Mouse (Mus musculus): ENCODE measurements around the gene Tcf19. TPM values are rescaled to one million over a fixed set of nuclear protein-coding genes. Genes with fewer than 3 reads are reported as not detected.
"Not testable (repeated sequence)": the region's sequence is repeated elsewhere in the genome, so short reads cannot be mapped to it uniquely, and the experiment has no call there.

Tcf19 gene
- polyA plus RNA-seq, 1 experiment from 2014 or later, result 88.0 TPM

DNA sequence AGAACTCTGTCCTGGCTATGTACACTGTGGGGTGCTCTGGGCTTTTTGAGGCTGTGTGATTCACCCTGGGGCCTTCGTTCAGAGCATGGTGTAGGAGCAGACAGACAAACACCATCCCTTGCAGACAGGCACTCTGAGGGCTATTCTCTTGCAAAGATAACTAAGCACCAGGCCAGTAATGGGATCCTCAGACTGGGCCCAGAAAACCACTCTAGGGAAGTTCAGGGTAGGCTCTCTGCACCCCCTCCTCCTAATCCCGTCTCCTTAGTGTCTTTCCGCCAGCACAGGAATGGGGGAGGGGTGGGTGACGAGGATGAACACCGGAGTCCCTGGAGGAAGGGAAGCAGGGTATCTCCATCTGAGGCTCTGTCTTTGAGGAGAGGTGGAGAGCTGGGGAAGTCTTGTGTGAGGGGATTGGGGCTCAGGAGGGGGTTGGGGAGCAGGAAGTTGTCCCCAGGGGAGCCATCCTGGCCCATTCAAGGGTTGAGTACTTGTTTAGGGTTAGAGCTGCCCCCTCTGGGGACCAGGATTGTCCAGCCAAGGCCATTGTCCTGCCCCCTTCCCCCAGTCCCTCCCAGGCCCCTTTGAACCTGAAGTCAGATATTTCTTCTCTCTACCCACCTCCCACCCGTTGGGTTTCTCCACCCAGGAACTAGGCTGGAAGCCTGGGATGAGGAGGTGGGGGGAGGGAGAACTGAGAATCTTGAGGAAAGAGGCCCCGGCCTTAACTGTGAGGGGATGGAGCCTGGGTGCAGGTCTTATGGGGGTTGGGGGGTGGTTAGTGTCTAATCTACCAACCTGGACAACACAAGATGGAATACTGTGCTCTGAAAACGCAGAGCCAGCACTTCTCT is 11.8 kb downstream of the Tcf19 start:
- no peaks in the 10 kb centered on the region for H3K36me3 ChIP-seq
- H3K9me3 ChIP-seq, result no peaks in the 10 kb centered on the region
- no peak overlapping the region for H3K9ac ChIP-seq
- no peak overlapping the region for H3K4me3 ChIP-seq
- no peak overlapping the region for H3K4me2 ChIP-seq
- WGBS, result 44% methylated on average over 8 of the region's 8 CpGs
- H3K27ac ChIP-seq, result no peak overlapping the region
- H3K27me3 ChIP-seq, result peaks cover 30% of the 10 kb centered on the region
- no peak for ATAC-seq (ENCODE audit: insufficient number of reproducible peaks, low FRiP score, low TSS enrichment, low read depth)
- H3K4me1 ChIP-seq, result peaks cover 6% of the 10 kb centered on the region; the same call in 1 of the 2 replicates

DNA sequence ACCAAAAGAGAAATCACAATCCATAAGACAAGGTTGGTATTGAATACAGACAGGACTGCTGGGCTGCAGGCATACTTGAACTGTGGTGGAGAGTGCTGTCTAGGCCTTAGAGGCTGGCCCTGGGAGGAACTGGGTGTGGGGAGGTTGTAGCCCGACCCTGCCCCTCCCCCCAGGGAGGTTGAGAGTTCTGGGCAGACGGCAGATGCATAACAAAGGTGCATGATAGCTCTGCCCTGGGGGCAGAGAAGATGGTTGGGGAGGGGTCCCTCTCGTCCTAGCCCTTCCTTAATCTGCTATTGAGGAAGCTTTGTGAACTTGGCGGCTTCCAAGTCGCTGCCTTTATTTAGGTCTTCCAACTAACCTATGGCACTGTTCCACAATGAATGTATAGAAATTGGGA is 12.8 kb downstream of the Tcf19 start:
- H3K27ac ChIP-seq, result no peak overlapping the region
- no peaks in the 10 kb centered on the region for H3K4me1 ChIP-seq
- no peak overlapping the region for H3K4me2 ChIP-seq
- H3K9ac ChIP-seq, result no peak overlapping the region
- H3K9me3 ChIP-seq, result no peaks in the 10 kb centered on the region
- H3K4me3 ChIP-seq, result no peak overlapping the region
- no peaks in the 10 kb centered on the region for H3K36me3 ChIP-seq
- H3K27me3 ChIP-seq, result peaks cover 25% of the 10 kb centered on the region
- WGBS, result 27% methylated on average over 5 of the region's 5 CpGs
- no peak for ATAC-seq (ENCODE audit: insufficient number of reproducible peaks, low FRiP score, low TSS enrichment, low read depth)

DNA sequence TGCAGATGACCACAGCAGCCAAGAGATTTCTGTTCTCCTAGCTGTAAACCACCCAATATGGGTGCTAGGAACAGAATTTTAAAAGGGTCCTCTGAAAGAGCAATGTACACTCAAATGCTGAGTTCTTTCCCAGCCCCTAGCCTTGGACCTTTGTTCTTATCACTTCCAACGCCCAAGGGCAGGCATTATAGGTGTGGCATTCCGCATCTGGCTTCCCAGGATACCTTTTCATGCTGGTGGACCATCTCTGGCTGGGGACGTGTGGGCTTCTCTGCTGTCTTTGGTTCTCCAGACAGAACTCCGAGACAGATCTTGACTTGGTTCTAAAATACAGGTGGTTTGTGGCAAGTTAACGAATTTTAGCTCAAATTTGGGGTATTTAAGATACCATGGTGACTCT is 13.9 kb downstream of the Tcf19 start:
- 69% methylated on average over 5 of the region's 5 CpGs for WGBS
- ATAC-seq (ENCODE audit: insufficient number of reproducible peaks, low FRiP score, low TSS enrichment, low read depth), result no peak
- Histone ChIP-seq H3K4me1 (no peaks in the 10 kb centered on the region), H3K36me3 (no peaks in the 10 kb centered on the region), H3K27ac (no peak overlapping the region), H3K4me3 (no peak overlapping the region), H3K27me3 (peaks cover 25% of the 10 kb centered on the region), H3K9ac (no peak overlapping the region), H3K9me3 (no peaks in the 10 kb centered on the region), H3K4me2 (no peak overlapping the region)

DNA sequence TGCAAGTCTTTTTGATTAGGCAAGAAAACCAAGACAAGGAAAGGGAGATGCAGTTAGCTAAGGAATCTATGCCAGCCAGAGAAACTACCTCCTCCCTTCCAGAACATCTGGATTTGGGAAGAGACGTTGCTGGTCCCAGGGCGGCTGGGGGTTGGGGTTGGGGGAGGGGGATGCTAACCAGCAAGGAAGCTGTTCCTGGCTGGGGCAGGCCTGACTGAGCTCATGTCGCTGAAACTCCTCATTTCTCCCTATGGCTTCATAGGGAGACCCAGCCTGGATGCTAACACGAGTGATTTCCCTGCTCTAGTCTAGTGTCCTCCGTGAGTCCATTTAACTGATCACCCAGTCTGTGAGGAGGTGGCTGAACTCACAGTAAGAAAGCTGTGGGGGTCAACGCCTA is 14.4 kb downstream of the Tcf19 start:
- no peak for ATAC-seq (ENCODE audit: insufficient number of reproducible peaks, low FRiP score, low TSS enrichment, low read depth)
- H3K4me1 ChIP-seq, result no peaks in the 10 kb centered on the region
- no peak overlapping the region for H3K9ac ChIP-seq
- no peaks in the 10 kb centered on the region for H3K36me3 ChIP-seq
- 8% methylated on average over 6 of the region's 6 CpGs for WGBS
- no peak overlapping the region for H3K4me3 ChIP-seq
- H3K27me3 ChIP-seq, result peaks cover 19% of the 10 kb centered on the region
- H3K27ac ChIP-seq, result no peak overlapping the region
- H3K4me2 ChIP-seq, result no peak overlapping the region
- no peaks in the 10 kb centered on the region for H3K9me3 ChIP-seq

DNA sequence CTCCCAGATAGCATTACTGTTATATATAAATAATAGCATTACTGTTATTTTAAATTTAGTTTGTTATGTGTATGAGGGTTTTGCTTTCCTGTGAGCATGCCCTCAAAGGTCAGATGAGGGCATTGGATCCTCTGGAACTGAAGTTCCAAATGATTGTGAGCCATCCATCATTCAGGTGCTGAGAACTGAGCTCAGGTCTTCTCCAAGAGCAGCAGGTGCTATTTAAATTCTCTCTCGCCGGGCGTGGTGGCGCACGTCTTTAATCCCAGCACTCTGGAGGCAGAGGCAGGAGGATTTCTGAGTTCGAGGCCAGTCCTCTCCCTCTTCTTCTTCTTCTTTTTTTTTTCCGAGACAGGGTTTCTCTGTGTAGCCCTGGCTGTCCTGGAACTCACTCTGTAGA is 19.5 kb downstream of the Tcf19 start:
- WGBS, result 96% methylated on average over 7 of the region's 7 CpGs
- H3K9me3 ChIP-seq, result no peaks in the 10 kb centered on the region
- H3K27me3 ChIP-seq, result no peaks in the 10 kb centered on the region
- no peak overlapping the region for H3K9ac ChIP-seq
- no peaks in the 10 kb centered on the region for H3K4me1 ChIP-seq
- no peak overlapping the region for H3K27ac ChIP-seq
- H3K36me3 ChIP-seq, result no peaks in the 10 kb centered on the region
- no peak overlapping the region for H3K4me3 ChIP-seq
- H3K4me2 ChIP-seq, result no peak overlapping the region
- ATAC-seq (ENCODE audit: insufficient number of reproducible peaks, low FRiP score, low TSS enrichment, low read depth), result no peak

DNA sequence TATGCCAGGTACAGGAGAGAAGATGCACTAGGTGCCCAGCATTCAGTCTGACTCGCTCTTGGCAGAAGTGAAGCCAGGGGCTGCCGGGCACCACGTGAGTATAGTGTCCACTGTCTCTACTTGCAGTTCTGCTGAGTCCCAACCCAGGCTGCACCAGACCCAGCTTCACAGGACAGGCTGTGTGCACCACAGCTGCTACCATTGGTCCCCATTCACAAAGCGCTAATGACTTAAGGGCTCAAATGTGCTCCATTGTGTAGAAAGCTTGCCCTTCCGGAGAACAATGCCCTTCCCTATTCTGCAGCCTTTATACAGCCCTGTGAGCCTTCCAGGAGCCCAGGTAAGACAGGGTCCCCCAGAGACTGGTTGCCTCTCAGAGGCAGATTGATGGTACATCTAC is 26.3 kb downstream of the Tcf19 start:
- no peak overlapping the region for H3K4me2 ChIP-seq
- no peak overlapping the region for H3K4me3 ChIP-seq
- H3K4me1 ChIP-seq, result no peaks in the 10 kb centered on the region
- no peaks in the 10 kb centered on the region for H3K9me3 ChIP-seq
- WGBS, result 71% methylated on average over 5 of the region's 5 CpGs
- H3K36me3 ChIP-seq, result no peaks in the 10 kb centered on the region
- no peak overlapping the region for H3K9ac ChIP-seq
- no peak for ATAC-seq (ENCODE audit: insufficient number of reproducible peaks, low FRiP score, low TSS enrichment, low read depth)
- no peak overlapping the region for H3K27ac ChIP-seq
- H3K27me3 ChIP-seq, result no peaks in the 10 kb centered on the region

DNA sequence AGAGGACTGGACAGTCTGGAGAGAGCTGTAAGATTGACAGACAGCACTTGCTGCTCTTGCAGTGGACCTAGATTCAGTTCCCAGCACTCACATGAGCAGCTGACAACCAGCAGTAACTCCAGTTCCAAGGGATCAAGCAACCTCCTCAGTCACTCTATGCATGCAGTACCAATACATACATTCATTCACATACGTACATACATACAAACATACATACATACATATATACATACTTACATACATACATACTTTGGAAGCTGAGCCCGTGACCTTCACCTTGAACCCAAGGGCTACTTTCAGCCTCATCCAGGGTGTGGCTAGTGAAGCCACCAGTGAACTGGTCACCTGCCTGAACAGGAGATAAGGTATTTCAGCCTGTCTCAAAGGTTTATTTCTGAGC is 28.6 kb downstream of the Tcf19 start:
- Histone ChIP-seq H3K27me3 (no peaks in the 10 kb centered on the region), H3K27ac (no peak overlapping the region), H3K4me1 (no peaks in the 10 kb centered on the region), H3K9ac (no peak overlapping the region), H3K9me3 (no peaks in the 10 kb centered on the region), H3K4me3 (no peak overlapping the region), H3K36me3 (no peaks in the 10 kb centered on the region), H3K4me2 (no peak overlapping the region)
- no peak for ATAC-seq (ENCODE audit: insufficient number of reproducible peaks, low FRiP score, low TSS enrichment, low read depth)
- WGBS, result 94% methylated on average over 2 of the region's 2 CpGs

DNA sequence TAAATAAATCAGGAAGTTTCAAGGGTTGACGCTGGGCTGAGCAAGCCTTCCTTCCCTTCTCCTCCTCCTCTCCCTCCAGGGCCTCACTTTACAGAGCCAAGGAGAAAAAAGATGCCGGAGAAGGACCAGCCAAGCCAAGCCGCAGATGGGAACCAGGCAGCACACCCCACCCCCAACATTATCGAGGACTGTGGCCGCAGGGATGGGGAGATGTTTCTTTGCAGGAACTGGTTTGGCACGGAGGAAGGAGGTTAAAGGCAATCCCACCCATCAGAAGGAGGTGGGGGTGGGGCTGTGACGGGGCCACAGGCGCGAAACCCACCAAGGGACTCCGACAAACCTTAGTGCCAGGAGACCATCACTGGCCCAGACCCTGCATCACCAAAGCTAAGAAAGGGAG is 29.9 kb downstream of the Tcf19 start:
- Histone ChIP-seq H3K36me3 (no peaks in the 10 kb centered on the region), H3K4me2 (no peak overlapping the region), H3K4me3 (no peak overlapping the region), H3K27ac (no peak overlapping the region), H3K4me1 (no peaks in the 10 kb centered on the region), H3K27me3 (no peaks in the 10 kb centered on the region), H3K9ac (no peak overlapping the region), H3K9me3 (no peaks in the 10 kb centered on the region)
- WGBS, result 41% methylated on average over 10 of the region's 10 CpGs
- ATAC-seq (ENCODE audit: insufficient number of reproducible peaks, low FRiP score, low TSS enrichment, low read depth), result no peak

DNA sequence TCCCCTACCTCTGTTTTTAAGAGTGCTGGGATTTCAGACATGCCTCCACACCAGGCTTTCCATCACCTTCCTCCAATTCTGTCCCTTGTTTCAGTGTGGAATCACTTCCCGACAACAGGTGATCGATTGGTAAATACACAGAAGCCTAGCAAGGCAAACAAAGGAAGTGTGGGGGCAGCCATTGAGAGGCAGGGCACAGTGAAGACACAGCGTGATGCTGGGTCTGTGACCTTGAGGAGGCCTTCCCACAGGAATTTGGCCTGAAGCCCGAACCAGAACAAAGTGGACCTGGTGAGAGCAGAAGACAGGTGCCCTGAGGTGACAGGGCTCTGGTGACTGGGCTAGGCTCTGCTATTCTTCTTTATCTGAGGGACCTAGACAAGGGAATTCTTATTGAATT is 30.9 kb downstream of the Tcf19 start:
- WGBS, result 50% methylated on average over 4 of the region's 4 CpGs

DNA sequence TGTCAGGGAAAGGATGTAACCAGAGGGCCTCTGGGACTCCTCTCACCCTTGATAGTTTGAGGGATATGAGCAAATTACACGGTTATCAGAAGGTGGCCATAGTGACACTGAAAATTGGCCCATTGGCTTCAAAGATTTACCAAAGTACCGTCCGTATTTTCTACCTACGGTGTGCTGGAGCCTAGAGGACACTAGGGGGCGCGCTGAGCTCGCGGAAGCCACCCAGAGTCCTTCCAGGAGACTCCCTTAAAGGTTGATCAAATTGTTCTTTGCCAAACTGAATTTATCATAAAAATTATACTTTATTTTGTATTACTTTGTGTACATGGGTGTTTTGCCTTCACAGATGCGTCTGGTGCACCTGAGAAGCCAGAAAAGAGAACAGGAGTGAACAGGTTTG is 32.6 kb downstream of the Tcf19 start:
- Histone ChIP-seq H3K4me2 (no peak overlapping the region), H3K9ac (no peak overlapping the region), H3K27me3 (no peaks in the 10 kb centered on the region), H3K36me3 (no peaks in the 10 kb centered on the region), H3K27ac (no peak overlapping the region), H3K4me1 (no peaks in the 10 kb centered on the region), H3K4me3 (no peak overlapping the region), H3K9me3 (no peaks in the 10 kb centered on the region)
- WGBS, result under 1% methylated on average over 9 of the region's 9 CpGs
- ATAC-seq (ENCODE audit: insufficient number of reproducible peaks, low FRiP score, low TSS enrichment, low read depth), result no peak

More for the DNA sequence above, 30.9 kb downstream of the Tcf19 start:
- Histone ChIP-seq H3K4me2 (no peak overlapping the region), H3K9me3 (no peaks in the 10 kb centered on the region), H3K4me3 (no peak overlapping the region), H3K27ac (no peak overlapping the region), H3K36me3 (no peaks in the 10 kb centered on the region), H3K9ac (no peak overlapping the region), H3K27me3 (no peaks in the 10 kb centered on the region), H3K4me1 (no peaks in the 10 kb centered on the region)
- no peak for ATAC-seq (ENCODE audit: insufficient number of reproducible peaks, low FRiP score, low TSS enrichment, low read depth)

DNA sequence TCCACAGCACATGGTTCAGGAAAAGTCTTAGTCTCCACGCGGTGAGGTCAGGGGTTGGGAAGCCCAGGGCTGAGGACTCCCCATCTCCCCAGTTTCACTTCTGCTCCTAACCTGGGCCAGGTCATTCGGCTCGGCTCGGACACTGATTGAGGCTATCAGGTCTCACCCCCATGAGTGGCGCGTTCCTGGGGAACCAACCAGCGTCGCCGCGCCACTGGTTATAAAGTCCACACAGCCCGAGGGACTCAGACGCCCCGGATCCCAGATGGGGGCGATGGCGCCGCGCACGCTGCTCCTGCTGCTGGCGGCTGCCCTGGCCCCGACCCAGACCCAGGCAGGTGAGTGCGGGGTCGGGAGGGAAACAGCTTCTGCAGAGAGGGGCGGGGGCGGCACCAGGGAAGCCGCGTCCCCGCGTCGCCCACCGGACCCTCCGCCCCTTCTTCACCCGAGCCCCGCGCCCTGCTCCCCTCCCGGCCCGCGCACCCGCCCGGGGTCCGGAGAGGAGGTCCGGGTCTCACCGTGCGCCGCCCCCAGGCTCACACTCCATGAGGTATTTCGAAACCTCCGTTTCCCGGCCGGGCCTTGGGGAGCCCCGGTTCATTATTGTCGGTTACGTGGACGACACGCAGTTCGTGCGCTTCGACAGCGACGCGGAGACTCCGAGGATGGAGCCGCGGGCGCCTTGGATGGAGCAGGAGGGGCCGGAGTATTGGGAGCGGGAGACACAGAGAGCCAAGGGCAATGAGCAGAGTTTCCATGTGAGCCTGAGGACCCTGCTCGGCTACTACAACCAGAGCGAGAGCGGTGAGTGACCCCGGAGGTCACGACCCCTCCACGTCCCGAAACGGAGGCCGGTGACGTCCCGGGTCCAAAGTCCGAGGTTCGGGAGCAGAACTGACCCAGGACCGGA is 46.5 kb downstream of the Tcf19 start, which contains the start of gene H2-Q10:
TSS of gene H2-Q10 (plus strand) at position 248 of the 910 bp plus-strand sequence.
- H3K4me3 ChIP-seq, result peak within 1 kb of the TSS; percentile 44
- 0 out of 2 replicates have a peak, but pooled peaks have one; percentile 19 for ATAC-seq (ENCODE audit: insufficient number of reproducible peaks, low FRiP score, low TSS enrichment, low read depth)
- H3K27me3 ChIP-seq, result peaks cover 34% of the 10 kb centered on the region
- H3K9me3 ChIP-seq, result no peaks in the 10 kb centered on the region
- H3K27ac ChIP-seq, result no peak within 1 kb of the TSS
- H3K9ac ChIP-seq, result 0 out of 2 replicates have a peak within 1 kb of the TSS, but pooled peaks have one; percentile 26
- peaks cover 13% of the 10 kb centered on the region for H3K4me1 ChIP-seq
- peak within 1 kb of the TSS; percentile 89 for H3K4me2 ChIP-seq
- H3K36me3 ChIP-seq, result no peaks in the 10 kb centered on the region
- WGBS, result 1% methylated on average over 79 of the region's 80 CpGs

DNA sequence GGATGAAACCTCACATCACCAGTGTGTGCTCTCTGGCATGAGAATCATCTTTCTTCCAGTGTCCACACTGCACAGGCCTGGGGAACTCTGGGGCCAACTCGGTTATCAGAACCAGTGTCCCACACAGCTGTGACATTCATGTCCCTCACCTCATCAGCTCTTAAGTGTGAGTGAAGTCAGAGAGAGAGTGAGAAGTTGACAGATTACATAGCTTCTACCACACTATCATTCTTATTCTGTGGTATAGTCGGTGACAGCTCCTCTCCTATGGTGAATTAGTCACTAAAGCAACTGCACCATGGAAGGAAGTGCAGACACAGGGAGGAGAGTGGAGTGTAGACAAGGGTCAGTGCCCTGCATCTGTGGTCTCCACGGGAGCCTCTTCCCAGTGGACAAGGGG is 47.7 kb downstream of the Tcf19 start:
- not testable (repeated sequence) for H3K4me2 ChIP-seq; H3K36me3 ChIP-seq; H3K27ac ChIP-seq; ATAC-seq (ENCODE audit: insufficient number of reproducible peaks, low FRiP score, low TSS enrichment, low read depth); H3K4me3 ChIP-seq; H3K9me3 ChIP-seq; H3K9ac ChIP-seq
- 59% methylated on average over 3 of the region's 3 CpGs for WGBS
- Histone ChIP-seq H3K4me1 (peaks cover 13% of the 10 kb centered on the region), H3K27me3 (peaks cover 30% of the 10 kb centered on the region)
